Mouse (Mus musculus): ENCODE measurements around the gene Tmem44.

GRCm38 (mm10) chr16:30550748-30551192, at the start of gene Tmem44:
- TF ChIP-seq CTCF (IDR thresholded peaks at IDR 0.05; ENCODE audit: low read depth, low read length), result no peak
- TF ChIP-seq POLR2A (IDR thresholded peaks at IDR 0.05; ENCODE audit: borderline replicate concordance, low read depth, low read length), result no peak
